Mouse (Mus musculus) lung, postnatal 0 days (tissue): ENCODE measurements around the gene Cyp1a1.

Source experiments
- CTCF ChIP-seq: IDR thresholded peaks from 2 replicates; pipeline ENCODE4 v1.5.1; 2016; ENCODE audit warnings: antibody characterized with exemption, mild to moderate bottlenecking
- EP300 ChIP-seq: IDR thresholded peaks from 2 replicates; pipeline ENCODE4 v1.6.1; 2016; ENCODE audit warnings: antibody characterized with exemption, mild to moderate bottlenecking, control low read depth

DNA sequence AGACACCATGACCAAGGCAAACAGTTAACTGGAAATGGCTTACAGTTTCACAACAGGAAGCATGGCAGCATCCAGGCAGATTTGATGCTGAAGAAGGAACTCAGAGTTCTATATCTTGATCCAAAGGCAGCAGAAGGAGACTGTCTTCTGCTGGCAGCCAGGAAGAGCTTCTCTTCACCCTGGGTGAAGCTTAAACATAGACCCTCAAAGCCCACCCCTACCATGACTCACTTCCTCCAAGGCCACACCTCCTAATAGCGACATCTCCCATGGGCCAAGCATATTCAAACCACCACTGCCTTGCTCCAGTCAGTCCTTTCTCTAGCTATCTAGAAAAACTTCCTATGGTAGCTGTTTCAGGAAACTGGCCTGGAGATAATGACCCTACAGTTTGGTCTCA, 59.3 kb downstream of the Cyp1a1 start:
- TF ChIP-seq CTCF (no peak), EP300 (no peak)
